Mouse (Mus musculus) hindbrain, embryonic 10.5 days (tissue): ENCODE results near the gene Rab11a. TPM values are rescaled to one million over a fixed set of nuclear protein-coding genes. Genes with fewer than 3 reads are reported as not detected.

Experiments used
- DNase-seq: peaks from one replicate; pipeline ENCODE4 v3.0.0-alpha.2; 2017; ENCODE audit warnings: low spot score
- H3K27ac ChIP-seq: fragments of 300-500 bp; sonication (generic); 2 replicates; pipeline ENCODE4 v1.5.1; 2016; ENCODE audit warnings: mild to moderate bottlenecking, moderate library complexity
- H3K27me3 ChIP-seq: fragments of 300-500 bp; sonication (generic); 2 replicates; pipeline ENCODE4 v1.6.1; 2016; ENCODE audit warnings: mild to moderate bottlenecking; ENCODE audit not compliant: poor library complexity, insufficient read depth, severe bottlenecking
- H3K36me3 ChIP-seq: fragments of 300-500 bp; sonication (generic); 2 replicates; pipeline ENCODE4 v1.6.1; 2016; ENCODE audit warnings: mild to moderate bottlenecking, moderate library complexity
- H3K4me1 ChIP-seq: fragments of 300-500 bp; sonication (generic); replicated peaks from 2 replicates; pipeline ENCODE4 v1.6.1; 2016; ENCODE audit warnings: mild to moderate bottlenecking
- H3K4me3 ChIP-seq: fragments of 300-500 bp; sonication (generic); 2 replicates; pipeline ENCODE4 v1.5.1; 2016; ENCODE audit warnings: mild to moderate bottlenecking, moderate library complexity
- H3K9me3 ChIP-seq: fragments of 300-500 bp; sonication (generic); 2 replicates; pipeline ENCODE4 v1.6.1; 2016; ENCODE audit warnings: mild to moderate bottlenecking, moderate library complexity
- WGBS: fragments of 180-500 bp; shearing (Covaris S2); methylation state at CpG from one replicate; pipeline ENCODE4 v1.1.7; 2016; 5-methylcytosine and 5-hydroxymethylcytosine counted together
- polyA plus RNA-seq: library from polyadenylated mRNA; unstranded; fragments of >200 nt; fragmentation: Nextera tagmentation; extraction: Ambion mirVana; gene quantifications from 2 replicates; pipeline ENCODE4 v1.2.1, GENCODE M21; 2016

The Rab11a gene
- polyA plus RNA-seq, 1 experiment from 2014 or later: 299 TPM

DNA sequence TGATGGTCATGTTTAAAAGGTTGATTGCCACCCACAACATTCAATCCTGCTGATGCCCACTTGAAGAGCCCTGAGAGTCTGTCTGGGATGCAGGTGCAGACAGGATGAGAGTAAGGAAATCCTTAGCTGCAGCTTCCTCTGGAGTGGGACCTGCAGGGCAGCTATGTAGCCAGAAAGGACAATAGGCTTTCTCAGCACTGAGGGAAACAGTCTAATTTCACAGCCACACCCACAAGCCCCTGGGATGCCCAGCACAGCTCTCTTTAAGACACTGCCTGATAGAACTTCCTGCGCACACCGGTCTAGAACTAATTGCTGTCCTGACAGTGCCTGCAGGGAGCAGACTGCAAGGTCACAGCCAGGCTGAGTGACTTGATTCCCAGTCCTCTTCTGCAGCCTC, 69.6 kb downstream of the Rab11a start:
- Histone ChIP-seq H3K9me3 (no peaks in the 10 kb centered on the region), H3K4me3 (no peak overlapping the region), H3K36me3 (no peaks in the 10 kb centered on the region), H3K27ac (no peak overlapping the region), H3K4me1 (peaks cover 46% of the 10 kb centered on the region), H3K27me3 (no peaks in the 10 kb centered on the region; the same call in 1 of the 2 replicates)
- WGBS: 51% methylated on average over 2 of the region's 2 CpGs
- DNase-seq: no peak

DNA sequence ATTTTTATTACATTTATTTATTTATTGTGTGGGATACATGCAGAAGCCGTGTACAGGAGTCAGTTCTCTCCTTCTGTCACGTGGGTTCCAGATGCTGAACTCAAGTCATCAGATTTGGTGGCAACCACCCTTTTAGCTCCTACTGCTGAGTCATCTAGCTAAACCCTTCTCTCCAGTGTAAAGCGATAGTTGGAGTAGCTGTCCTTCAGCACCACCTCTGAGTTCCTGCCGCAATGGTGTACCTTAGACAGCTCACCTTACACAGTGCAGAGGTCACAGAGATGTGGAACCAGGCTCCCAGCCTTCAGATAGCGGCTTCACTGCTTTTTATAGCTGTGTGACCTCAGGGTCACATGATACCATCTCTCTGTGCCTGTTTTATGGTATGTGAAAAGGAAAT, 70.0 kb downstream of the Rab11a start:
- no peaks in the 10 kb centered on the region for H3K27me3 ChIP-seq
- peaks cover 41% of the 10 kb centered on the region for H3K4me1 ChIP-seq
- H3K9me3 ChIP-seq: no peaks in the 10 kb centered on the region
- DNase-seq: peak; percentile 35
- no peak overlapping the region for H3K27ac ChIP-seq
- no peak overlapping the region for H3K4me3 ChIP-seq
- no peaks in the 10 kb centered on the region for H3K36me3 ChIP-seq
- 20% methylated on average over 5 of the region's 5 CpGs for WGBS

DNA sequence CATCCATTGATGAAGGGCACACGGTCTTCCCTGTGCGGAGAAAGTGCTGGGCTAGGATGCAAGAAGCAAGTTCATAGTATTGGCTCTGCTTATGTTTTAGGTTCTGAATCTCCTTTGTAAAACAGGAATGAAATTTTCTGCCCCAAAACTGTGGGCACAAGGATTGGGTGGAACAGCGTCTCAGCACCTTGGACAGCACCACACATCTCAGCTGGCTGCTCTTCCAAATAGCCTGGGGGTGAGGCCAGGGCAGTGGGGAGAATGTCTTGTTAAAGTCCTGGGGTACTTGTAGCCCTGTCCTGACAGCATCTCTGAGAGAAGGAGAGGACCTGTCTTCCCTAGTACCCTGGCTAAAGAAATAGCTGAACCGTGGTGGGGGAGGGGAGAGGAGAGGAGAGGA, 71.0 kb downstream of the Rab11a start:
- peak; percentile 40 for DNase-seq
- H3K9me3 ChIP-seq: no peaks in the 10 kb centered on the region
- no peak overlapping the region for H3K4me3 ChIP-seq
- H3K27me3 ChIP-seq: no peaks in the 10 kb centered on the region
- H3K4me1 ChIP-seq: peaks cover 33% of the 10 kb centered on the region
- no peak overlapping the region for H3K27ac ChIP-seq
- 36% methylated on average over 4 of the region's 4 CpGs for WGBS
- H3K36me3 ChIP-seq: no peaks in the 10 kb centered on the region

Other genes with a start within 250 kb of the Rab11a start
- 8.0 and 8.8 TPM in 2 replicates for gene Dennd4a, start 73.6 kb upstream of the Rab11a start, polyA plus RNA-seq
- gene Slc24a1, start 213.8 kb upstream of the Rab11a start, polyA plus RNA-seq: 0.05 TPM in 1 of 2 replicates, not detected in the other
- 64.9 and 70.4 TPM in 2 replicates for gene Ints14, start 223.1 kb upstream of the Rab11a start, polyA plus RNA-seq